Mouse (Mus musculus) heart, embryonic 16.5 days (tissue): ENCODE measurements around the gene Lasp1. TPM values are rescaled to one million over a fixed set of nuclear protein-coding genes. Genes with fewer than 3 reads are reported as not detected.

Experiments
- ATAC-seq: fragments of 200-750 bp; cut with Nextera tagmentation; replicated peaks from 2 replicates; pipeline ENCODE4 v1.8.0; 2017; ENCODE audit warnings: moderate number of reproducible peaks; ENCODE audit not compliant: insufficient read depth, low FRiP score; ENCODE audit errors: extremely low read depth
- H3K27ac ChIP-seq: fragments of 300-500 bp; sonication (generic); 2 replicates; pipeline ENCODE4 v1.5.1; 2014; ENCODE audit warnings: mild to moderate bottlenecking, low read length, control low read depth, moderate library complexity
- H3K27me3 ChIP-seq: fragments of 300-500 bp; sonication (generic); 2 replicates; pipeline ENCODE4 v1.6.1; 2014; ENCODE audit warnings: low read length, mixed read lengths; ENCODE audit not compliant: control insufficient read depth, insufficient read depth
- H3K36me3 ChIP-seq: fragments of 300-500 bp; sonication (generic); 2 replicates; pipeline ENCODE4 v1.6.1; 2014; ENCODE audit not compliant: control insufficient read depth, insufficient read depth
- H3K4me1 ChIP-seq: fragments of 300-500 bp; sonication (generic); 2 replicates; pipeline ENCODE4 v1.6.1; 2014; ENCODE audit warnings: low read length, mixed read lengths; ENCODE audit not compliant: control insufficient read depth, insufficient read depth
- H3K4me2 ChIP-seq: fragments of 300-500 bp; sonication (generic); 2 replicates; pipeline ENCODE4 v1.6.1; 2014; ENCODE audit warnings: low read depth, mild to moderate bottlenecking, control low read depth, low read length
- H3K4me3 ChIP-seq: fragments of 300-500 bp; sonication (generic); 2 replicates; pipeline ENCODE4 v1.5.1; 2014; ENCODE audit warnings: mild to moderate bottlenecking, control low read depth, low read length
- H3K9ac ChIP-seq: fragments of 300-500 bp; sonication (generic); 2 replicates; pipeline ENCODE4 v1.6.1; 2014; ENCODE audit warnings: low read length, control low read depth
- H3K9me3 ChIP-seq: fragments of 300-500 bp; sonication (generic); replicated peaks from 2 replicates; pipeline ENCODE4 v1.6.1; 2016; ENCODE audit warnings: low read length; ENCODE audit not compliant: control insufficient read depth
- WGBS: fragments of 180-500 bp; shearing (Covaris S2); extraction: QIAGEN DNeasy Blood & Tissue Kit; methylation state at CpG from one replicate; pipeline ENCODE4 v1.1.7; 2014; 5-methylcytosine and 5-hydroxymethylcytosine counted together
- polyA plus RNA-seq: library from polyadenylated mRNA; unstranded; fragments of >200 nt; fragmentation: Nextera tagmentation; extraction: Ambion mirVana; gene quantifications from 2 replicates; pipeline ENCODE4 v1.2.1, GENCODE M21; 2015

Lasp1 gene
- polyA plus RNA-seq, 1 experiment from 2014 or later = 52.9 TPM

DNA sequence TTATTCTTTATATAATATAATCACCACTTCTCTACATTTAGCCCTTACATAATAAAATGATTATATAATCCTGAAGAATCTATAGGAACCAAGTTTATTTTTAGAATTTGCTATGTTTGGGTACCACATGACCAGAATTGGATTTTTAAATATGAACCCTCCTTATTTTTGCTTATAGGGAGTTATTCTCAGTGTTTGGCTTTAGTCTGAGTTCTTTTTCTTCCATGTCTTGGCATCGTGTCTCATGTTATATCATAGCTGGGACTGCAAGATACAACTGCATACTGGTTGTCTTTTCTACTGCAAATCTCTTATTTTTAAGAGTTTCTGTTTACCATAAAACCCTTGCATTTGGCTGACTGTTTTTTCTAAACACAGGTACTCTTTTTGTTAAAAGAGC lies 75.6 kb downstream of the Lasp1 start:
- Histone ChIP-seq H3K9ac (no peak overlapping the region), H3K27me3 (no peaks in the 10 kb centered on the region), H3K9me3 (no peaks in the 10 kb centered on the region), H3K4me1 (no peaks in the 10 kb centered on the region), H3K27ac (no peak overlapping the region), H3K4me2 (no peak overlapping the region), H3K36me3 (no peaks in the 10 kb centered on the region), H3K4me3 (no peak overlapping the region)
- WGBS = 86% methylated on average over 1 of the region's 1 CpGs
- ATAC-seq = no peak

DNA sequence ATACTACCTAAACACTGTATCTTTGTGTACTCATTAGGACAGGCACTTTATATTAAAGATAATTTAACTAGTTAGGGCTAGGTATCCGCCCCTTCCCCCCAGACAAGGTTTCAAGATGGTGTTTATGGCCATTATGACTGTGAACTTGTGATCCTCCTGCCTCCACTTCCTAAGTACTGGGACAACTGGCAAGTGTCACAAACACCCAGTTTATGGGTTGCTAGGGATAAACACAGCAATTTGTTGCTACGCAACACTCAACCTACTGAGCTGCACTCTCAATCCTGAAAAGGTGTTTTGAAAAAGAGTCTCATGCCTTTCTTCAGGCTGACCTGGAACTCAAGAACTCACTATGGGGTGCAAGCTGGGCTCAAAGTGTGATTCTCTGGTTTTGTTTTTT lies 78.5 kb downstream of the Lasp1 start:
- H3K4me2 ChIP-seq = no peak overlapping the region
- H3K9me3 ChIP-seq = no peaks in the 10 kb centered on the region
- no peak overlapping the region for H3K27ac ChIP-seq
- WGBS = 72% methylated on average over 2 of the region's 2 CpGs
- no peak for ATAC-seq
- no peak overlapping the region for H3K4me3 ChIP-seq
- no peaks in the 10 kb centered on the region for H3K27me3 ChIP-seq
- no peaks in the 10 kb centered on the region for H3K4me1 ChIP-seq
- H3K9ac ChIP-seq = no peak overlapping the region
- no peaks in the 10 kb centered on the region for H3K36me3 ChIP-seq

- Histone ChIP-seq H3K9ac (no peak overlapping the region), H3K27ac (no peak overlapping the region), H3K36me3 (no peaks in the 10 kb centered on the region), H3K9me3 (no peaks in the 10 kb centered on the region), H3K4me1 (no peaks in the 10 kb centered on the region), H3K4me3 (no peak overlapping the region), H3K27me3 (no peaks in the 10 kb centered on the region), H3K4me2 (no peak overlapping the region)
- WGBS = 91% methylated on average over 4 of the region's 4 CpGs
- ATAC-seq = no peak
These were observed 81.6 kb downstream of the Lasp1 start for GRCm38 (mm10) chr11:97880362-97880761.

DNA sequence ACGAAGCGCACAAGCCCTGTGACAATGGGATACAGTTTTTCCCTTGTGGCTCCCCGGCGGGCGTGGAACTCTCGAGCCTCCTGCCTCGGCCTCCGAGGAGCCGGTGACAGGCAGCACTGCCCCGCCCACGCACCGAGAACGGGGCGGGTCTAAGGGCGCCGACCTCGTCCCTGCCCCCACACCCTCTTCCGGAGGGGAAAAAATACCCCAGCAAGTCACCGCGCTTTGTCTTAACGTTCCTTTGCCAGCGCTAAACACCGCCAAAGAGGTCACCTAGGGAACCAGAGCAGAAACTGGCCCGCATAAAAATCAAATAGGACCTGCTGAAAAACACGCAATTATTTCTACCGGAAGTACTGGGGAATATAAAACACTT lies 84.7 kb downstream of the Lasp1 start:
- WGBS = 6% methylated on average over 26 of the region's 26 CpGs
- H3K9me3 ChIP-seq = no peaks in the 10 kb centered on the region
- peak overlapping the region; percentile 84 for H3K4me2 ChIP-seq
- peak overlapping the region; percentile 88 for H3K27ac ChIP-seq
- no peaks in the 10 kb centered on the region for H3K36me3 ChIP-seq
- H3K4me3 ChIP-seq = peak overlapping the region; percentile 83
- no peaks in the 10 kb centered on the region for H3K4me1 ChIP-seq
- H3K27me3 ChIP-seq = no peaks in the 10 kb centered on the region
- H3K9ac ChIP-seq = peak overlapping the region; percentile 72
- peak; percentile 63 for ATAC-seq

DNA sequence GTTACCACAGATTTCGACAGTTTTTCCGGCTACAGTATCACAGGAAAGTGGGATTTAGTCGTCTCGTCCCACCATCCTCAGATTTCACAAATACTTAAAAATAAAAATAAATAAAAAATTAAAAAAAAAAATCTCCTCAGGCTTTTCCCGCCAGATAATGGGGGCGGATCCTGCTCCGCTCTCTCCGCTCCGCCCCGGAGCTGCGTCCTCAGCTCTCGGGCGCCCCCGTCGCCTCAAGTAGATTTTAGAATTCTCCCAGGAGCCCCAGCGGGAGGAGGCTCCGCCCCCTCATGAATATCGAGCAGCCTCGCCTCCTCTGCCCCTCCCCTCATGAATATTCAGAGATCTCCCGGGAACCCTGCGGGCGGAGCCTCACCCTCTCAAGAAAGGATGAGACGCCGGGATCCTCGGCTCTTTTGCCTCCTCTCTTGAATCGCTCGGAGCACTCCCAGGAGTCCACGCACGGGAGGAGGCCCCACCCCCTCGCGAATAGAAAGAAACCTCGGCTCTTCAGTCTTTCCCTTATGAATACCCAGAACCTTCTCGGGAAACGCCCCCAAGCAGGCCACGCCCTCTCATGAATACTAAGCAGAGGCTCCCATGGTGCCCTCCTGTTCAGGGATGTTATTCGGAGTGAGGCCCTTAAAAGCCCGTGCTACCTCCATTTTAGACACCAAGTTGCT lies 85.3 kb downstream of the Lasp1 start, which contains the start of gene Fbxo47:
Gene Fbxo47 (minus strand): TSS at position 237 of the 683 bp plus-strand sequence.
- H3K27ac ChIP-seq = peak within 1 kb of the TSS; percentile 88
- peak; percentile 91 for ATAC-seq
- no peaks in the 10 kb centered on the region for H3K4me1 ChIP-seq
- peak within 1 kb of the TSS; percentile 72 for H3K9ac ChIP-seq
- peak within 1 kb of the TSS; percentile 83 for H3K4me3 ChIP-seq
- no peaks in the 10 kb centered on the region for H3K27me3 ChIP-seq
- peak within 1 kb of the TSS; percentile 84 for H3K4me2 ChIP-seq
- no peaks in the 10 kb centered on the region for H3K36me3 ChIP-seq
- under 1% methylated on average over 37 of the region's 37 CpGs for WGBS
- H3K9me3 ChIP-seq = no peaks in the 10 kb centered on the region

- peak overlapping the region; percentile 83 for H3K4me3 ChIP-seq
- no peak for ATAC-seq
- peak overlapping the region; percentile 66 for H3K9ac ChIP-seq
- no peaks in the 10 kb centered on the region for H3K36me3 ChIP-seq
- H3K9me3 ChIP-seq = no peaks in the 10 kb centered on the region
- H3K27ac ChIP-seq = peak overlapping the region; percentile 88
- no peaks in the 10 kb centered on the region for H3K27me3 ChIP-seq
- no peaks in the 10 kb centered on the region for H3K4me1 ChIP-seq
- H3K4me2 ChIP-seq = peak overlapping the region; percentile 84
- WGBS = 21% methylated on average over 7 of the region's 7 CpGs
These were observed 85.9 kb downstream of the Lasp1 start for GRCm38 (mm10) chr11:97884601-97885185.

- no peaks in the 10 kb centered on the region for H3K4me1 ChIP-seq
- ATAC-seq = no peak
- no peaks in the 10 kb centered on the region for H3K36me3 ChIP-seq
- H3K9ac ChIP-seq = no peak overlapping the region
- H3K9me3 ChIP-seq = no peaks in the 10 kb centered on the region
- H3K27me3 ChIP-seq = no peaks in the 10 kb centered on the region
- H3K4me2 ChIP-seq = no peak overlapping the region
- no peak overlapping the region for H3K4me3 ChIP-seq
- no peak overlapping the region for H3K27ac ChIP-seq
- 76% methylated on average over 2 of the region's 2 CpGs for WGBS
These were observed 86.6 kb downstream of the Lasp1 start for GRCm38 (mm10) chr11:97885296-97885915.
